Mouse (Mus musculus) Patski (cell line): ENCODE measurements at regions not wholly inside any gene's neighbourhood (a gene's known extent, or its start where the extent isn't known, plus 50 kb on each side); places are given as distances from the start of the nearest gene placed in this dataset.

Source experiments
- ATAC-seq: fragments of 100-300 bp; one replicate; pipeline ENCODE4 v1.8.0; 2021
- CTCF ChIA-PET: fragments of 350-600 bp; sonication (Branson Sonifier 250); formaldehyde crosslinking; loops from one replicate; lab custom pipeline; 2022; ENCODE audit warnings: inconsistent platforms; lab: Charles Lee
- POLR2A ChIA-PET: fragments of 350-600 bp; sonication (Branson Sonifier 250); formaldehyde crosslinking; loops from one replicate; lab custom pipeline; 2022; ENCODE audit warnings: antibody characterized with exemption, inconsistent platforms; lab: Charles Lee
- DNase-seq: peaks from one replicate; pipeline ENCODE4 v3.0.0-alpha.2; 2011; ENCODE audit warnings: low read depth, low spot score
- H3K27me3 ChIP-seq: fragments of 371-371 bp; one replicate; pipeline ENCODE4 v1.5.1; 2021
- CTCF ChIP-seq: fragments of 100-300 bp; IDR thresholded peaks from one replicate; pipeline ENCODE4 v1.5.1; 2021
- in situ Hi-C: fragments of 300-500 bp; cut with MboI; formaldehyde crosslinking; loops from 3 replicates; pipeline ENCODE4 v1.11.1; 2018; ENCODE audit warnings: low pct_unique_long_range_greater_than_20kb, mixed read lengths

- ChIA-PET POLR2A (no interaction called here), CTCF (interaction anchor here (1.0 kb wide), 1 partner anchor 15 kb away, joined by 3 read pairs; no protein-coding TSS in a partner anchor)
- DNase-seq (no peak), ATAC-seq (no peak)
- in situ Hi-C loops, result no loop called here
- TF ChIP-seq CTCF, result no peak
- no peaks in the 10 kb centered on the region for H3K27me3 ChIP-seq
Measured at GRCm38 (mm10) chr2:138183722-138184121, 72.6 kb upstream of the Btbd3 start.

GRCm38 (mm10) chr2:138184866-138185265, 71.5 kb upstream of the Btbd3 start:
- in situ Hi-C loops, result no loop called here
- ChIA-PET CTCF (no interaction called here), POLR2A (no interaction called here)
- ATAC-seq, result no peak
- no peak for TF ChIP-seq CTCF
- no peak for DNase-seq
- no peaks in the 10 kb centered on the region for H3K27me3 ChIP-seq

- ChIA-PET CTCF (no interaction called here), POLR2A (no interaction called here)
- no peaks in the 10 kb centered on the region for H3K27me3 ChIP-seq
- ATAC-seq (no peak), DNase-seq (no peak)
- TF ChIP-seq CTCF, result no peak
- in situ Hi-C loops, result no loop called here
Measured at GRCm38 (mm10) chr2:138186700-138187099, 69.7 kb upstream of the Btbd3 start.

GRCm38 (mm10) chr2:138193529-138193928, 62.8 kb upstream of the Btbd3 start:
- in situ Hi-C loops, result no loop called here
- ChIA-PET CTCF (no interaction called here), POLR2A (no interaction called here)
- no peak for TF ChIP-seq CTCF
- ATAC-seq, result no peak
- no peak for DNase-seq
- peaks cover 5% of the 10 kb centered on the region for H3K27me3 ChIP-seq

GRCm38 (mm10) chr2:138199016-138199415, 57.3 kb upstream of the Btbd3 start:
- in situ Hi-C loops, result no loop called here
- POLR2A ChIA-PET, result no interaction called here

More at GRCm38 (mm10) chr2:138199016-138199415, 57.3 kb upstream of the Btbd3 start:
- CTCF ChIA-PET, result interaction anchor here (1.5 kb wide), 1 partner anchor 15 kb away, joined by 3 read pairs; no protein-coding TSS in a partner anchor
- H3K27me3 ChIP-seq, result peaks cover 12% of the 10 kb centered on the region
- no peak for DNase-seq
- no peak for ATAC-seq
- no peak for TF ChIP-seq CTCF
